Mouse (Mus musculus): ENCODE measurements around the gene Slfn4. TPM values are rescaled to one million over a fixed set of nuclear protein-coding genes. Genes with fewer than 3 reads are reported as not detected.
"Not testable (repeated sequence)": the region's sequence is repeated elsewhere in the genome, so short reads cannot be mapped to it uniquely, and the experiment has no call there.

Gene Slfn4
- polyA plus RNA-seq (2015; fragmentation: Nextera tagmentation; extraction: Ambion mirVana): not detected in 2 replicates

DNA sequence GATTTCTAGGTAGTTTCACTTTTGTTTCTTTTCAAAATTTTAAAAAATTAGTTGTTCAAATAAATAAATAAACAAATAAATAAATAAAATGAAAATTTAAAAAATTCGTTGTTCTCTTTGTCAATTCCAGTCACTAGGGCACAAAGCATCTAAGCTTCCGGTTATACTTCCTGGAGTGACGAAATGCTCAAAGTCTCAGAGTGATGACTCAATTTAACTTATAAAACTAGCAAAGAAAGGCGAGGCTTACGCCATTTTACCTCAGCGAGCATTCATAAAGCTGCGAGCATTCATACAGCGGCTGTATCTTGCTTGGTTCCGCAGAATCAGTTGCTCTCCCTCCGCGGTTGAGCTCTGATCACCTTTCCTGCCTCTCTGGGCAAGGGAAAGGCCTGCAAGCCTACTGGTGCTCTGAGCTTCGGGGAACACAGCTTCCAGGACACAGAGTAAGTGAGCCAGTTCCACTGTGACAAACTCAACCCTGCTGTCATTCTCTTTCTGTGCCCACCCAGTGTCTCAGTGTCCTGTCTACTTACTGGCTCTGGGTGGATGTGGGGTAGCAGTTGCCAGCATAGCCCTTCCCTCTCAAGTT, at the start of gene Slfn4:
Slfn4 (plus strand) TSS at position 239 of the 592 bp plus-strand sequence.
- no peak for ATAC-seq
- Histone ChIP-seq H3K9ac (replicated peaks) (no peak within 1 kb of the TSS), H3K9me3 (no peaks in the 10 kb centered on the region), H3K36me3 (no peaks in the 10 kb centered on the region), H3K27me3 (no peaks in the 10 kb centered on the region), H3K4me2 (replicated peaks) (no peak within 1 kb of the TSS), H3K4me3 (replicated peaks) (no peak within 1 kb of the TSS), H3K4me1 (replicated peaks) (no peaks in the 10 kb centered on the region), H3K27ac (no peak within 1 kb of the TSS)
- WGBS: 87% methylated on average over 12 of the region's 12 CpGs

DNA sequence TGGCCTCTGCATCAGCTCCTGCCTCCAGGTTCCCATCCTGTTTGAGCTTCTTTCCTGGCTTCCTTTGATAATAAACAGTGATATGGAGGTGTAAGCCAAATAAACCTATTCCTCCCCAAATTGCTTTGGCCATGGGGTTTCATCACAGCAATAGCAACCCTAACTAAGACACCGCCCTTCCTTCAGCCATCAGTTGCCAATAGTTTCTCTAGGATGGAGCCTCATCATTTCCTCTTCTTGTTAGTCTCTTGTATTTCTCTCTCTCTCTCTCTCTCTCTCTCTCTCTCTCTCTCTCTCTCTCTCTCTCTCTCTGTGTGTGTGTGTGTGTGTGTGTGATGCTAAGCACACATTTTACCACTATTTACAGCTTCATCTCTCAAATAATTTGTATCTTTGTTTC, 49.4 kb upstream of the Slfn4 start:
- ATAC-seq; H3K27ac ChIP-seq; H3K4me1 ChIP-seq (replicated peaks); H3K27me3 ChIP-seq; H3K9me3 ChIP-seq; H3K4me3 ChIP-seq (replicated peaks); H3K36me3 ChIP-seq; H3K9ac ChIP-seq (replicated peaks); H3K4me2 ChIP-seq (replicated peaks): not testable (repeated sequence)
- 100% methylated on average over 1 of the region's 1 CpGs for WGBS

DNA sequence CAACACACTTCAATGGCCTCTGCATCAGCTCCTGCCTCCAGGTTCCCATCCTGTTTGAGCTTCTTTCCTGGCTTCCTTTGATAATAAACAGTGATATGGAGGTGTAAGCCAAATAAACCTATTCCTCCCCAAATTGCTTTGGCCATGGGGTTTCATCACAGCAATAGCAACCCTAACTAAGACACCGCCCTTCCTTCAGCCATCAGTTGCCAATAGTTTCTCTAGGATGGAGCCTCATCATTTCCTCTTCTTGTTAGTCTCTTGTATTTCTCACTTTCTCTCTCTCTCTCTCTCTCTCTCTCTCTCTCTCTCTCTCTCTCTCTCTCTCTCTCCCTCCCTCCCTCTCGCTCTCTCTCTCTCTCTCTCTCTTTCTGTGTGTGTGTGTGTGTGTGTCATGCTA, 37.7 kb upstream of the Slfn4 start:
- H3K4me3 ChIP-seq (replicated peaks); H3K36me3 ChIP-seq; H3K4me2 ChIP-seq (replicated peaks); H3K27me3 ChIP-seq; H3K4me1 ChIP-seq (replicated peaks); H3K9me3 ChIP-seq; H3K27ac ChIP-seq; ATAC-seq; H3K9ac ChIP-seq (replicated peaks): not testable (repeated sequence)
- 100% methylated on average over 1 of the region's 2 CpGs for WGBS

DNA sequence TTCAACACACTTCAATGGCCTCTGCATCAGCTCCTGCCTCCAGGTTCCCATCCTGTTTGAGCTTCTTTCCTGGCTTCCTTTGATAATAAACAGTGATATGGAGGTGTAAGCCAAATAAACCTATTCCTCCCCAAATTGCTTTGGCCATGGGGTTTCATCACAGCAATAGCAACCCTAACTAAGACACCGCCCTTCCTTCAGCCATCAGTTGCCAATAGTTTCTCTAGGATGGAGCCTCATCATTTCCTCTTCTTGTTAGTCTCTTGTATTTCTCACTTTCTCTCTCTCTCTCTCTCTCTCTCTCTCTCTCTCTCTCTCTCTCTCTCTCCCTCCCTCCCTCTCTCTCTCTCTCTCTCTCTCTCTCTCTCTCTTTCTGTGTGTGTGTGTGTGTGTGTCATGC, 26.0 kb upstream of the Slfn4 start:
- not testable (repeated sequence) for H3K4me2 ChIP-seq (replicated peaks); ATAC-seq; H3K9ac ChIP-seq (replicated peaks); H3K36me3 ChIP-seq; H3K27me3 ChIP-seq; H3K27ac ChIP-seq; H3K4me3 ChIP-seq (replicated peaks); H3K4me1 ChIP-seq (replicated peaks); H3K9me3 ChIP-seq
- WGBS: no CpG with 5 or more reads among the region's 1 CpGs

DNA sequence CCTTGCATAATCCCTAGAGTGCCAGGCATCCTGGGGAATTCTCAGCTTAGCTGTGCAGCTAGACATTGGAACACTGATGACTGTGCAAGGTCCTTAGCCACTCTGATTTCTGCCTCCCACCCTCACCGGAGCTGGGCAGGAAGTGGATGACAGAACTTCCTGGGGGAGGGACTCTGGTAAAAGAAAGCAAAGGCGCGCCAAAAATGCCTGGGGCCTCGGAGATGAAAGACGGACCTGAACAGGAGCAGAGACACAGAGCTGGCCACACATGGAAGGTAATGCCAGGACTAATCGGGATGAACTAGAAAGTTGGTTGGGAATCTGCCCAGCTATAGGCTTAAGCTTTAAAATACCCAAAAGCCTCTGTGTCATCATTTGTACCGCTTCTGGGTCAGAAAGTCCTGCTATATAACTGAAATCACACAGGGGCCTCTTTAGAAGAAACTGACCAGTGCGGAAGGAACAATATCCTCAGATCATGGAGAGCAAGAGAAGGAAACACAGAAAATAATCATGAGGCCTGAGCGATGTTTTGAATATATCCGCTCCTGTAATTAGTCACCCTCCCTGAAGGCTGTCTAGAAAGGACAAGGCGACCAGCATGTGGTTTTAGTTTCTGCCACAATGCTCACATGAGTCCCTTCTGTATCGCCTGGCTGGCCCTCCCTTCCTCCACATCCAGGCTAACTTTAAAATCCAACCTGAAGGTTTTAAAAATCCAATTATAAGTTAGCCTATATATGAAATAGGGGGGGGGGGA, 16.3 kb downstream of the Slfn4 start, which contains the start of gene Slfn3:
Slfn3 (plus strand) TSS at position 197 of the 760 bp plus-strand sequence.
- Histone ChIP-seq H3K4me3 (replicated peaks) (no peak within 1 kb of the TSS), H3K4me1 (replicated peaks) (no peaks in the 10 kb centered on the region), H3K27me3 (no peaks in the 10 kb centered on the region), H3K4me2 (replicated peaks) (no peak within 1 kb of the TSS), H3K27ac (no peak within 1 kb of the TSS), H3K9ac (replicated peaks) (no peak within 1 kb of the TSS), H3K9me3 (no peaks in the 10 kb centered on the region), H3K36me3 (no peaks in the 10 kb centered on the region)
- ATAC-seq: no peak
- WGBS: 85% methylated on average over 12 of the region's 12 CpGs

DNA sequence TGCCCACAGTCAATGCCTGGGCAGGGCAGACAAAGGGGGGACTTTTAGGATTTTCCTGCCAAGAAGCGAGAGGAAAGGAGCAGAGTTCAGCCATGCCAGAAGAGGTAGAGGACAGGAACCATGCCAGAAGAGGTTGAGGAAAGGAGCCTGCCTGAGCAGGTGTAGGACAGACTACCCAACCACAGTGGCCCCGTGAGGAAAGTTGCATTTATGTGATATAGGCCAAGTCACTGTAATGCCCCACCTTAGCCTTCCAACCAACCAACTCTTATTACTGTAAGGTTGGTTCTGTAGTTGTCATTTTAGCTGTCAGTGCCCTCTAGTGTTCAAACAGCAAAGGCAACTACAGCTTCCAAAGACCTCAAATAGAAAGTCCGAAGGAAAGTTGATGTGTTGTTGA, 17.0 kb downstream of the Slfn4 start:
- Histone ChIP-seq H3K9ac (replicated peaks) (no peak overlapping the region), H3K27me3 (no peaks in the 10 kb centered on the region), H3K4me1 (replicated peaks) (no peaks in the 10 kb centered on the region), H3K36me3 (no peaks in the 10 kb centered on the region), H3K9me3 (no peaks in the 10 kb centered on the region), H3K4me3 (replicated peaks) (no peak overlapping the region), H3K4me2 (replicated peaks) (no peak overlapping the region), H3K27ac (no peak overlapping the region)
- WGBS: 63% methylated on average over 3 of the region's 3 CpGs
- ATAC-seq: no peak

DNA sequence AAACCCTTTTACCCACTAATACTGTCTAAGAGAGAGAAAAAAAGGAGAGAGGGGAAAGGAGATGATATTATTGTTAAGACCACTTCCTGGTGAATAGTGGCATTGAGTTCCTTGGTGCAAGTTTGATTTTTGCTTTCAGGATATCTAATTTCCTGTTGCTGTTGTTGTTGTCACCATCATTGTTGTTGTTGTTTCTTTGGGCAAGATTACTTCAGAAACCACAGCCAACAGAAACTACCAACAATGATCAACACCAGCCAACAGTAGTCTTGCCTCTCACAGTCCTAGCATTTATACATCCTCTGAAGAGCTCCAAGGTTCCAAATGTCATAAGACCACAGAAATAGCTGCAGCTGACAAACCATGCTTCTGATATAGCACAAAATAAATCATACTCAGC, 30.0 kb downstream of the Slfn4 start:
- H3K4me3 ChIP-seq (replicated peaks): no peak overlapping the region
- no peak overlapping the region for H3K27ac ChIP-seq
- no peaks in the 10 kb centered on the region for H3K27me3 ChIP-seq
- no peak overlapping the region for H3K9ac ChIP-seq (replicated peaks)
- ATAC-seq: no peak
- no peak overlapping the region for H3K4me2 ChIP-seq (replicated peaks)
- H3K9me3 ChIP-seq: no peaks in the 10 kb centered on the region
- no peaks in the 10 kb centered on the region for H3K36me3 ChIP-seq
- no peaks in the 10 kb centered on the region for H3K4me1 ChIP-seq (replicated peaks)

DNA sequence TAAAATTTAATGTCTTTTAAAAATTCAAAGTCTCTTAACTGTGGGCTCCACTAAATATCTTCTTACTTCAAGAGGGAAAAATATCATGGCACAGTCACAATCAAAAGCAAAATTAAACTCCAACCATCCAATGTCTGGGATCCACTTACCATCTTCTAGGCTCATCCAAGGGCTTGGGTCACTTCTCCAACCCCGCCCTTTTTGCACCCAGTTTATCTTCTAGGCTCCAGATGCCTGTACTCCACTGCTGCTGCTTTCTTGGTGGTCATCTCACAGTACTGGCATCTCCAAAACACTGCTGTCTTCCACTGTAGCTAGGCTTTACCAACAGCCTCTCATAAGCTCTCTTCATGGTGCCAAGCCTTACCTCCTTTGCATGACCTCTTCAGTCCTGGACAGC, 41.1 kb downstream of the Slfn4 start:
- H3K4me3 ChIP-seq (replicated peaks): no peak overlapping the region
- H3K36me3 ChIP-seq: no peaks in the 10 kb centered on the region
- ATAC-seq: no peak
- no peaks in the 10 kb centered on the region for H3K9me3 ChIP-seq
- 74% methylated on average over 1 of the region's 1 CpGs for WGBS
- no peak overlapping the region for H3K4me2 ChIP-seq (replicated peaks)
- no peaks in the 10 kb centered on the region for H3K4me1 ChIP-seq (replicated peaks)
- no peak overlapping the region for H3K27ac ChIP-seq
- no peak overlapping the region for H3K9ac ChIP-seq (replicated peaks)
- H3K27me3 ChIP-seq: no peaks in the 10 kb centered on the region

DNA sequence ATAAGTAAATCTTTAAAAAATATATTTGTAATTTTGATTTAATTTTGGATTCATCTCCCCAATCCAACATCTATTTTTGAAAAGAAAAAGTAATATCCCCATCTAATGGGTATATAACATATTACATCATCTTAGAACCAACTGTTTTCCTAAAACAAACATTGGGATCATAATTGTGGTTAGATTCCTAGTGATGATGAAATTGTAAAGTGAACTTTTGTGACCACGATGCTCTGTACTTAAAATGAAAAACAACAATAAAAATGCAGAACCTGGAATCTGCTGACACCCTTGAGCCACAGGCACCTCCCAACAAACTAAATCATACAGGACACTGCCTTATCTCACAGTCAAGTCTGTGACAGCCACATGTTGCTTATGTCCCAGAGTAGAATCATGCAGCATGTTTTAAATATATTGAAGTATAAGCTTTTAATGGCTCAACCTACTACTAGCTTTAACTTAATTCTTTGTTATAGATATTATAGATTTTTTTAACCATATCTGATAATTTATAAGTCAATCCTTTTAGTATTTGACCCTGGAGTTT, 46.4 kb downstream of the Slfn4 start:
- 86% methylated on average over 1 of the region's 1 CpGs for WGBS
- no peaks in the 10 kb centered on the region for H3K36me3 ChIP-seq

DNA sequence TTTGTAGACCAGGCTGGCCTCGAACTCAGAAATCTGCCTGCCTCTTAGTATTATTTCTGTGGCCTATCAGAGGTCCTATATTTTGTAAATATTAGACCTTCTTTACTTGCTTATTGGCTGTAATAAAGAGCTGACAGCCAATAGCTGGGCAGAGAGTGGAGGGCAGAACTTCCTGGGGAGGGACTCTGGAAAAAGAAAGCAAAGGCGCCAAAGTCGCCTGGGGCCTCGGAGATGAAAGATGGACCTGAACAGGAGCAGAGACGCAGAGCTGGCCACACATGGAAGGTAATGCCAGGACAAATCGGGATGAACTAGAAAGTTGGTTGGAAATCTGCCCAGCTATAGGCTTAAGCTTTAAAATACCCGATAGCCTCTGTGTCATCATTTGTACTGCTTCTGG, 48.4 kb downstream of the Slfn4 start:
- no peak overlapping the region for H3K4me2 ChIP-seq (replicated peaks)
- H3K27me3 ChIP-seq: no peaks in the 10 kb centered on the region
- no peaks in the 10 kb centered on the region for H3K9me3 ChIP-seq
- no peak overlapping the region for H3K4me3 ChIP-seq (replicated peaks)
- H3K27ac ChIP-seq: no peak overlapping the region
- H3K36me3 ChIP-seq: no peaks in the 10 kb centered on the region
- 87% methylated on average over 7 of the region's 7 CpGs for WGBS
- H3K9ac ChIP-seq (replicated peaks): no peak overlapping the region
- no peak for ATAC-seq
- no peaks in the 10 kb centered on the region for H3K4me1 ChIP-seq (replicated peaks)

More for the DNA sequence above, 46.4 kb downstream of the Slfn4 start:
- no peak overlapping the region for H3K27ac ChIP-seq
- H3K9me3 ChIP-seq: no peaks in the 10 kb centered on the region
- no peak for ATAC-seq
- H3K4me2 ChIP-seq (replicated peaks): no peak overlapping the region
- no peaks in the 10 kb centered on the region for H3K27me3 ChIP-seq
- no peaks in the 10 kb centered on the region for H3K4me1 ChIP-seq (replicated peaks)
- no peak overlapping the region for H3K9ac ChIP-seq (replicated peaks)
- H3K4me3 ChIP-seq (replicated peaks): no peak overlapping the region

DNA sequence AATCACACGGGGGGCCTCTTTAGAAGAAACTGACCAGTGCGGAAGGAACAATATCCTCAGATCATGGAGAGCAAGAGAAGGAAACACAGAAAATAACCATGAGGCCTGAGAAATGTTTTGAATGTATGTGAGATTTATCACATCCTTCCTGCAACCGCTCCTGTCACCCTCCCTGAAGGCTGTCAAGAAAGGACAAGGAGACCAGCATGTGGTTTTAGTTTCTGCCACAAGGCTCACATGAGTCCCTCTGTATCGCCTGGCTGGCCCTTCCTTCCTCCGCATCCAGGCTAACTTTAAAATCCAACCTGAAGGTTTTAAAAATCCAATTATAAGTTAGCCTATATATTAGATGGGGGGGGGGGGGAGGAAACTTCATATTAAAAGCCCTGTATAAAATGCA, 48.8 kb downstream of the Slfn4 start:
- not testable (repeated sequence) for H3K4me3 ChIP-seq (replicated peaks); H3K4me1 ChIP-seq (replicated peaks); H3K36me3 ChIP-seq; H3K9me3 ChIP-seq; H3K9ac ChIP-seq (replicated peaks); H3K27me3 ChIP-seq; H3K4me2 ChIP-seq (replicated peaks); H3K27ac ChIP-seq; ATAC-seq
- WGBS: 82% methylated on average over 5 of the region's 5 CpGs

DNA sequence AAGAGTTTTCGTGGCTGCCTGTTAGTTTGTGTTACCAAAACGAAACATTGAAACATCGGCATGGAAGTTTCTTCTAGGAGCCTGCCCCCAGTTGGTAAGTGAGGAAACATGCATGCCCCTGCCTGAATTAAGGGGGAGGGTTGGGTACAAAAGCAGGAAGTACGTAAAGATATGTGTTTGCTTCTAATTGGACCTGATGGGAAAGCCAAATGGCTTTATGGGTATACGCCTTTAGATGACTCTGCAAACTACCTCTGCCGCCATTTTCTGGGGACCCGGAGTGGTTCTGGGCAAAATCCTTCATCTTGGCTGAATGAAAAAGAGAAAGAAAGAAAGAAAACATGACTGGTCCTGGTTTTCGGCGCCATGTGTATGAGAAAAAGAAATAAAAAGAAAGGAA, 49.2 kb downstream of the Slfn4 start:
- no peak for ATAC-seq
- H3K4me3 ChIP-seq (replicated peaks): no peak overlapping the region
- no peaks in the 10 kb centered on the region for H3K4me1 ChIP-seq (replicated peaks)
- no peak overlapping the region for H3K4me2 ChIP-seq (replicated peaks)
- H3K9me3 ChIP-seq: no peaks in the 10 kb centered on the region
- H3K36me3 ChIP-seq: no peaks in the 10 kb centered on the region
- no peak overlapping the region for H3K9ac ChIP-seq (replicated peaks)
- H3K27me3 ChIP-seq: no peaks in the 10 kb centered on the region
- WGBS: 89% methylated on average over 9 of the region's 9 CpGs
- H3K27ac ChIP-seq: no peak overlapping the region
